Mouse (Mus musculus): ENCODE measurements around the gene Ppp1r3a. TPM values are rescaled to one million over a fixed set of nuclear protein-coding genes. Genes with fewer than 3 reads are reported as not detected.
"Not testable (repeated sequence)": the region's sequence is repeated elsewhere in the genome, so short reads cannot be mapped to it uniquely, and the experiment has no call there.

Ppp1r3a gene
- polyA plus RNA-seq, 1 experiment from 2014 or later: 0.02 TPM

GRCm38 (mm10) chr6:14715129-14715989, 39.7 kb downstream of the Ppp1r3a start:
- no peaks in the 10 kb centered on the region for H3K27me3 ChIP-seq (ENCODE audit: insufficient read depth, low read length)
- H3K27ac ChIP-seq (ENCODE audit: low read depth): no peak overlapping the region
- no peak overlapping the region for H3K4me2 ChIP-seq (ENCODE audit: low read depth, low read length)
- WGBS (ENCODE audit: insufficient replicate concordance): 71% methylated on average over 4 of the region's 4 CpGs
- no peaks in the 10 kb centered on the region for H3K9me3 ChIP-seq (ENCODE audit: low read length)
- no peak overlapping the region for H3K4me3 ChIP-seq (ENCODE audit: low read depth, low read length)
- no peak for TF ChIP-seq EP300 (IDR thresholded peaks at IDR 0.05; ENCODE audit: low read depth)
- TF ChIP-seq CTCF (IDR thresholded peaks at IDR 0.05; ENCODE audit: low read depth): no peak
- no peak overlapping the region for H3K9ac ChIP-seq (replicated peaks)
- ATAC-seq (no peak), DNase-seq (no peak)
- H3K36me3 ChIP-seq (replicated peaks; ENCODE audit: insufficient read depth, low read length): no peaks in the 10 kb centered on the region
- no peaks in the 10 kb centered on the region for H3K4me1 ChIP-seq (ENCODE audit: insufficient read depth)

- Histone ChIP-seq H3K9ac (replicated peaks) (no peak overlapping the region), H3K4me2 (ENCODE audit: low read depth, low read length) (no peak overlapping the region), H3K27ac (ENCODE audit: low read depth) (no peak overlapping the region), H3K4me3 (ENCODE audit: low read depth, low read length) (no peak overlapping the region), H3K27me3 (ENCODE audit: insufficient read depth, low read length) (no peaks in the 10 kb centered on the region), H3K9me3 (ENCODE audit: low read length) (no peaks in the 10 kb centered on the region), H3K4me1 (ENCODE audit: insufficient read depth) (no peaks in the 10 kb centered on the region), H3K36me3 (replicated peaks; ENCODE audit: insufficient read depth, low read length) (no peaks in the 10 kb centered on the region)
- 43% methylated on average over 2 of the region's 2 CpGs for WGBS (ENCODE audit: insufficient replicate concordance)
- ATAC-seq (no peak), DNase-seq (no peak)
- TF ChIP-seq CTCF (IDR thresholded peaks at IDR 0.05; ENCODE audit: low read depth) (no peak), EP300 (IDR thresholded peaks at IDR 0.05; ENCODE audit: low read depth) (no peak)
Observed at GRCm38 (mm10) chr6:14712146-14712545, 42.9 kb downstream of the Ppp1r3a start.

- H3K4me2 ChIP-seq (ENCODE audit: low read depth, low read length): no peak overlapping the region
- DNase-seq: no peak
- H3K4me3 ChIP-seq (ENCODE audit: low read depth, low read length): no peak overlapping the region
- no peak for TF ChIP-seq CTCF (IDR thresholded peaks at IDR 0.05; ENCODE audit: low read depth)
- no peak for TF ChIP-seq EP300 (IDR thresholded peaks at IDR 0.05; ENCODE audit: low read depth)
- H3K27me3 ChIP-seq (ENCODE audit: insufficient read depth, low read length): no peaks in the 10 kb centered on the region
- ATAC-seq: no peak
- H3K4me1 ChIP-seq (ENCODE audit: insufficient read depth): no peaks in the 10 kb centered on the region
- H3K27ac ChIP-seq (ENCODE audit: low read depth): no peak overlapping the region
- H3K9ac ChIP-seq (replicated peaks): no peak overlapping the region
- no peaks in the 10 kb centered on the region for H3K9me3 ChIP-seq (ENCODE audit: low read length)
- H3K36me3 ChIP-seq (replicated peaks; ENCODE audit: insufficient read depth, low read length): no peaks in the 10 kb centered on the region
Observed at GRCm38 (mm10) chr6:14700030-14700429, 55.0 kb downstream of the Ppp1r3a start.

- WGBS (ENCODE audit: insufficient replicate concordance): 84% methylated on average over 20 of the region's 20 CpGs
- not testable (repeated sequence) for ATAC-seq; H3K27ac ChIP-seq (ENCODE audit: low read depth); H3K9me3 ChIP-seq (ENCODE audit: low read length); H3K4me2 ChIP-seq (ENCODE audit: low read depth, low read length); H3K4me3 ChIP-seq (ENCODE audit: low read depth, low read length); H3K9ac ChIP-seq (replicated peaks); H3K27me3 ChIP-seq (ENCODE audit: insufficient read depth, low read length); H3K4me1 ChIP-seq (ENCODE audit: insufficient read depth); H3K36me3 ChIP-seq (replicated peaks; ENCODE audit: insufficient read depth, low read length); DNase-seq
Observed at GRCm38 (mm10) chr6:14679231-14679887, 75.7 kb downstream of the Ppp1r3a start.

- ATAC-seq; H3K9ac ChIP-seq (replicated peaks); H3K4me3 ChIP-seq (ENCODE audit: low read depth, low read length); H3K4me1 ChIP-seq (ENCODE audit: insufficient read depth); H3K36me3 ChIP-seq (replicated peaks; ENCODE audit: insufficient read depth, low read length); DNase-seq; H3K4me2 ChIP-seq (ENCODE audit: low read depth, low read length); H3K27me3 ChIP-seq (ENCODE audit: insufficient read depth, low read length); H3K27ac ChIP-seq (ENCODE audit: low read depth); H3K9me3 ChIP-seq (ENCODE audit: low read length): not testable (repeated sequence)
- 68% methylated on average over 2 of the region's 2 CpGs for WGBS (ENCODE audit: insufficient replicate concordance)
Observed at GRCm38 (mm10) chr6:14668966-14669365, 86.1 kb downstream of the Ppp1r3a start.

GRCm38 (mm10) chr6:14667651-14668050, 87.4 kb downstream of the Ppp1r3a start:
- not testable (repeated sequence) for ATAC-seq; H3K9ac ChIP-seq (replicated peaks); DNase-seq; H3K4me1 ChIP-seq (ENCODE audit: insufficient read depth); H3K4me3 ChIP-seq (ENCODE audit: low read depth, low read length); H3K27me3 ChIP-seq (ENCODE audit: insufficient read depth, low read length); H3K36me3 ChIP-seq (replicated peaks; ENCODE audit: insufficient read depth, low read length); H3K4me2 ChIP-seq (ENCODE audit: low read depth, low read length); H3K9me3 ChIP-seq (ENCODE audit: low read length); H3K27ac ChIP-seq (ENCODE audit: low read depth)
- WGBS (ENCODE audit: insufficient replicate concordance): 60% methylated on average over 2 of the region's 2 CpGs

Other genes with a start within 250 kb of the Ppp1r3a start
- 0.98 and 1.6 TPM in 2 replicates for gene Foxp2, start 146.1 kb upstream of the Ppp1r3a start, polyA plus RNA-seq (2015; fragmentation: Nextera tagmentation; extraction: Ambion mirVana)